ENCODE assay signal across 27 mouse cellular contexts in genomic region chr16:59413475-59413874, GRCm38 (mm10). TPM values are rescaled to one million over a fixed set of nuclear protein-coding genes. Genes with fewer than 3 reads are reported as not detected.
DNase-seq lines count a peak whose midpoint lies in the region; ATAC-seq lines count a peak whose summit lies in the region.
"Had no signal": no experiment of that assay in that cellular context is flagged by ENCODE, and none has a peak within 500 bp of the region (broad histone marks: within the 10 kb centered on the region; RNA-seq: fewer than 3 reads in every experiment).

No protein-coding gene starts in this region.

- ATAC-seq in kidney, embryonic 15.5 days (replicated peaks; ENCODE audit: low FRiP score) = no peak
- ATAC-seq: CD4-positive, CD25-positive, alpha-beta regulatory T cell, adult 4 months; hindbrain, postnatal 0 days; intestine, postnatal 0 days; liver, embryonic 12.5 days had no signal

- no peak overlapping the region for H3K27ac ChIP-seq in kidney, embryonic 15.5 days
- H3K27ac ChIP-seq: embryonic facial prominence, embryonic 15.5 days; heart, embryonic 13.5 days; hindbrain, postnatal 0 days; layer of hippocampus, adult 2 months; liver, embryonic 12.5 days had no signal

- H3K36me3 ChIP-seq in kidney, embryonic 15.5 days = no peaks in the 10 kb centered on the region
- H3K36me3 ChIP-seq: embryonic facial prominence, embryonic 15.5 days; heart, embryonic 13.5 days; liver, embryonic 12.5 days had no signal

- no peaks in the 10 kb centered on the region for H3K9me3 ChIP-seq in kidney, embryonic 15.5 days (replicated peaks)
- H3K9me3 ChIP-seq: embryonic facial prominence, embryonic 15.5 days; heart, embryonic 13.5 days; liver, embryonic 12.5 days had no signal

- DNase-seq in adrenal gland, adult 2 months = peak; percentile 46
- DNase-seq in adrenal gland, adult 18-20 months (ENCODE audit: low spot score in 2 of 2) = no peak
- DNase-seq in kidney, postnatal 14 days = peak; percentile 6
- DNase-seq in lung, postnatal 4 days = peak; percentile 19 to 34
- DNase-seq in lung, adult 18-20 months = no peak
- DNase-seq in left cerebral cortex, postnatal 36 days (ENCODE audit: low spot score in 2 of 2) = no peak
- DNase-seq in thymus, postnatal 0 days (ENCODE audit: low spot score) = no peak
- DNase-seq: cerebellum, adult 18-20 months; cerebellum, postnatal 25 days; kidney, postnatal 10 days; left cerebral cortex, postnatal 4 days; right cerebral cortex, postnatal 4 days; thymus, postnatal 14 days had no signal

- intact Hi-C loops in left cerebral cortex, postnatal 36 days (cut with DNase I) = no loop called here

- 64% methylated on average over 4 of the region's 4 CpGs for WGBS in kidney, embryonic 15.5 days

- H3K4me2 ChIP-seq in kidney, embryonic 15.5 days = no peak overlapping the region
- H3K4me2 ChIP-seq: embryonic facial prominence, embryonic 15.5 days; heart, embryonic 13.5 days; liver, embryonic 12.5 days; midbrain, embryonic 11.5 days had no signal

- H3K4me1 ChIP-seq in kidney, embryonic 15.5 days = no peaks in the 10 kb centered on the region
- H3K4me1 ChIP-seq: liver, embryonic 12.5 days had no signal

- no peak overlapping the region for H3K9ac ChIP-seq in kidney, embryonic 15.5 days
- H3K9ac ChIP-seq: embryonic facial prominence, embryonic 15.5 days; heart, embryonic 13.5 days; liver, embryonic 12.5 days had no signal

- no peaks in the 10 kb centered on the region for H3K27me3 ChIP-seq in kidney, embryonic 15.5 days
- H3K27me3 ChIP-seq: embryonic facial prominence, embryonic 15.5 days; heart, embryonic 13.5 days; liver, embryonic 12.5 days had no signal

- no peak overlapping the region for H3K4me3 ChIP-seq in kidney, embryonic 15.5 days (replicated peaks)
- H3K4me3 ChIP-seq: embryonic facial prominence, embryonic 15.5 days; heart, embryonic 13.5 days; layer of hippocampus, adult 2 months; liver, embryonic 12.5 days had no signal

RNA-seq across cellular contexts. Expression of gene Gabrr3, which starts 6.3 kb away (rescaled TPM):
- total RNA-seq in adrenal gland, adult 2 months (2021) = not detected
- not detected in 2 replicates for polyA plus RNA-seq in adrenal gland, adult 2 months (2012; rRNA removed)
- total RNA-seq in adrenal gland, adult 18-20 months (2021) = not detected
- not detected in 2 replicates for polyA plus RNA-seq in kidney, embryonic 15.5 days (2015; fragmentation: Nextera tagmentation; extraction: Ambion mirVana)
- under 1 TPM in 1 of 2 experiments, not detected in 1; 0.20 TPM for total RNA-seq in left cerebral cortex, postnatal 36 days (2021)
- not detected in 2 replicates for polyA plus RNA-seq in thymus, postnatal 0 days (2015; fragmentation: Nextera tagmentation; extraction: Ambion mirVana)
- total RNA-seq: gastrocnemius, adult 8-10 months; granulocyte monocyte progenitor cell, adult 5-6 weeks; hematopoietic stem cell, adult 5-6 weeks; hindbrain, postnatal 0 days; layer of hippocampus, adult 2 months; left cerebral cortex, postnatal 4 days had no signal
- polyA plus RNA-seq: CD4-positive, CD25-positive, alpha-beta regulatory T cell, adult 4 months; heart, embryonic 13.5 days; intestine, postnatal 0 days; liver, embryonic 12.5 days; stomach, embryonic 16.5 days had no signal

RNA-seq across cellular contexts. Expression of gene Olfr209, which starts 49.7 kb away (rescaled TPM):
- not detected for total RNA-seq in adrenal gland, adult 2 months (2021)
- polyA plus RNA-seq in adrenal gland, adult 2 months (2012; rRNA removed) = not detected in 2 replicates
- total RNA-seq in adrenal gland, adult 18-20 months (2021) = not detected
- polyA plus RNA-seq in kidney, embryonic 15.5 days (2015; fragmentation: Nextera tagmentation; extraction: Ambion mirVana) = not detected in 2 replicates
- total RNA-seq in left cerebral cortex, postnatal 36 days (2021) = not detected
- not detected in 2 replicates for polyA plus RNA-seq in thymus, postnatal 0 days (2015; fragmentation: Nextera tagmentation; extraction: Ambion mirVana)
- total RNA-seq: ES-E14; gastrocnemius, adult 8-10 months; granulocyte monocyte progenitor cell, adult 5-6 weeks; hematopoietic stem cell, adult 5-6 weeks; hindbrain, postnatal 0 days; layer of hippocampus, adult 2 months; left cerebral cortex, postnatal 4 days had no signal
- polyA plus RNA-seq: CD4-positive, CD25-positive, alpha-beta regulatory T cell, adult 4 months; embryonic facial prominence, embryonic 15.5 days; heart, embryonic 13.5 days; hindbrain, postnatal 0 days; intestine, postnatal 0 days; liver, embryonic 12.5 days; midbrain, embryonic 11.5 days; stomach, embryonic 16.5 days had no signal

RNA-seq across cellular contexts. Expression of gene Riox2, which starts 58.1 kb away (rescaled TPM):
- 10 to 100 TPM; 18.9 to 24.9 TPM for total RNA-seq in adrenal gland, adult 2 months (2021)
- polyA plus RNA-seq in adrenal gland, adult 2 months (2012; rRNA removed) = 2.3 and 4.5 TPM in 2 replicates
- 10 to 100 TPM; 20.5 to 20.8 TPM for total RNA-seq in adrenal gland, adult 18-20 months (2021)
- polyA plus RNA-seq in kidney, embryonic 15.5 days (2015; fragmentation: Nextera tagmentation; extraction: Ambion mirVana) = 36.9 and 39.4 TPM in 2 replicates
- total RNA-seq in left cerebral cortex, postnatal 36 days (2021) = 10 to 100 TPM; 12.9 to 14.5 TPM
- polyA plus RNA-seq in thymus, postnatal 0 days (2015; fragmentation: Nextera tagmentation; extraction: Ambion mirVana) = 26.0 and 29.6 TPM in 2 replicates

Comparison
In these comparisons a context has a peak if more than half of its experiments do, and no peak if none do; other contexts are left out.
1. DNase-seq: peak in adrenal gland, adult 2 months (single experiment), kidney, postnatal 14 days (single experiment) and lung, postnatal 4 days (2 of 2); none in adrenal gland, adult 18-20 months (0 of 2), lung, adult 18-20 months (0 of 2), left cerebral cortex, postnatal 36 days (0 of 2) and thymus, postnatal 0 days (single experiment).